Mouse (Mus musculus) lung, embryonic 16.5 days (tissue): Measurements from ENCODE around the gene Cd247. TPM values are rescaled to one million over a fixed set of nuclear protein-coding genes. Genes with fewer than 3 reads are reported as not detected.
A peak's percentile ranks its signal among the peaks of the same experiment; 100 is the strongest.
"Not testable (repeated sequence)": the region's sequence is repeated elsewhere in the genome, so short reads cannot be mapped to it uniquely, and the experiment has no call there.

ENCODE experiments used
- ATAC-seq: fragments of 200-750 bp; cut with Nextera tagmentation; 2 replicates; pipeline ENCODE4 v1.8.0; 2017; ENCODE audit warnings: low read depth, mild to moderate bottlenecking, moderate library complexity
- H3K27ac ChIP-seq: fragments of 300-500 bp; sonication (generic); 2 replicates; pipeline ENCODE4 v1.5.1; 2014; ENCODE audit warnings: mild to moderate bottlenecking, control low read depth, low read length
- H3K27me3 ChIP-seq: fragments of 300-500 bp; sonication (generic); 2 replicates; pipeline ENCODE4 v1.6.1; 2014; ENCODE audit warnings: low read depth, low read length, mixed read lengths; ENCODE audit not compliant: control insufficient read depth, insufficient read depth
- H3K36me3 ChIP-seq: fragments of 300-500 bp; sonication (generic); 2 replicates; pipeline ENCODE4 v1.6.1; 2014; ENCODE audit warnings: low read length; ENCODE audit not compliant: control insufficient read depth, insufficient read depth
- H3K4me1 ChIP-seq: fragments of 300-500 bp; sonication (generic); replicated peaks from 2 replicates; pipeline ENCODE4 v1.6.1; 2014; ENCODE audit warnings: low read length, mixed read lengths; ENCODE audit not compliant: control insufficient read depth, insufficient read depth
- H3K4me2 ChIP-seq: fragments of 300-500 bp; sonication (generic); 2 replicates; pipeline ENCODE4 v1.6.1; 2014; ENCODE audit warnings: low read depth, low read length, control low read depth
- H3K4me3 ChIP-seq: fragments of 300-500 bp; sonication (generic); 2 replicates; pipeline ENCODE4 v1.5.1; 2014; ENCODE audit warnings: mild to moderate bottlenecking, low read length, control low read depth
- H3K9ac ChIP-seq: fragments of 300-500 bp; sonication (generic); 2 replicates; pipeline ENCODE4 v1.6.1; 2014; ENCODE audit warnings: low read length, control low read depth
- H3K9me3 ChIP-seq: fragments of 300-500 bp; sonication (generic); 2 replicates; pipeline ENCODE4 v1.6.1; 2016; ENCODE audit warnings: low read length; ENCODE audit not compliant: control insufficient read depth
- WGBS: fragments of 180-500 bp; shearing (Covaris S2); extraction: QIAGEN DNeasy Blood & Tissue Kit; methylation state at CpG from one replicate; pipeline ENCODE4 v1.1.7; 2014; 5-methylcytosine and 5-hydroxymethylcytosine counted together
- polyA plus RNA-seq: library from polyadenylated mRNA; unstranded; fragments of >200 nt; fragmentation: Nextera tagmentation; extraction: Ambion mirVana; gene quantifications from 2 replicates; pipeline ENCODE4 v1.2.1, GENCODE M21; 2015

The Cd247 gene
- polyA plus RNA-seq, 1 experiment from 2014 or later, result 2.1 TPM

DNA sequence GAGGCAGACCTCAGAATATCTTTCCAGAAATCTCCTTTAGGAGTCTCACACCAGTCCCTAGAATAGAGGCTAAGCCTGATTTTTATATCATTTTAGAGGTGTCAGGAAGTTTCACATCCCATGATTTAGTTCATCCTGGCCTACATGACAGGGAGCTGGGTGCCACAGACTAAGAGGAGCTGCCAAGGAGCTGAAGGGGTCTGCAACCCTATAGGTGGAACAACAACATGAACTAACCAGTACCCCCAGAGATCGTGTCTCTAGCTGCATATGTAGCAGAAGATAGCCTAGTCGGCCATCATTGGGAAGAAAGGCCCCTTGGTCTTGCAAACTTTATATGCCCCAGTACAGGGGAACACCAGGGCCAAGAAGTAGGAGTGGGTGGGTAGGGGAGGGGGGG is 26.0 kb upstream of the Cd247 start:
- 56% methylated on average over 2 of the region's 2 CpGs for WGBS
- Histone ChIP-seq H3K4me2 (peak overlapping the region; percentile 88; the same call in 1 of the 2 replicates), H3K4me1 (peaks cover 11% of the 10 kb centered on the region)
- H3K9ac ChIP-seq, H3K36me3 ChIP-seq, ATAC-seq, H3K27me3 ChIP-seq, H3K27ac ChIP-seq, H3K4me3 ChIP-seq, H3K9me3 ChIP-seq: not testable (repeated sequence)

DNA sequence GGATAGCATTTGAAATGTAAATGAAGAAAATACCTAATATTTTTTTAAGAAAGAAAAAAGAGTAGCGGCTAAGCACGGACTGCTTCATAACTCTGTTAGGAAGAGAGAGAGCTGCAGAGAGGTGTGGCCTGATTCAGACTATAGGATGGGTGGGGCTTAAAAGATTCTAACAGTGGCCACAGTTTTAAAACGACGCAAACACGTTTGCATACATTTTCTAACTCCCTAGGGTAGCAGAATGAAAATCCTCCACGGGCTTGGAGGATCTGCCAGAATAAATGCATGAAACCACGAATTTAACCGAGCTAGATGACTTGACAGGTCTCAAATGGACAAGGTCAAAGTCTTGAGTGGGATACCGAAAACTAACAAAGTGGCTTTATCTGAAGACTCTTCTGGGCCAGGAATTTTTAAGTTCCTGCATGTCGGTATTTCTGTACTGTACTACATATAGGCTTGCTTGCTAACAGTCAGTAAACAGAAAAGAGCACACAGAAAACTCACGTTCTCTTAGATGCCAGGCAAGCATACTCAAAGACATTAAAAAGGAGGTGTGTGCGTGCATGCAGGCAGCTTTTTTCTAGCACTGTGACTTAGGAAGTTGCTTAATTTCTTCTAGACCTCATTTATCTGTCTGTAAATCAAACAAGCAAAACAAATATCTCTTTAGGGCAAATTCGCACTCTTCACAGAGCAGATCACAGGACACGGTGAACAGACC is 25.4 kb upstream of the Cd247 start:
- no peaks in the 10 kb centered on the region for H3K9me3 ChIP-seq
- peak; percentile 53 for ATAC-seq
- H3K27ac ChIP-seq, result peak overlapping the region; percentile 59; the same call in 1 of the 2 replicates
- peak overlapping the region; percentile 88 for H3K4me2 ChIP-seq
- peak overlapping the region; percentile 41; the same call in 1 of the 2 replicates for H3K9ac ChIP-seq
- H3K27me3 ChIP-seq, result no peaks in the 10 kb centered on the region; the same call in 1 of the 2 replicates
- H3K4me1 ChIP-seq, result peaks cover 11% of the 10 kb centered on the region
- H3K36me3 ChIP-seq, result no peaks in the 10 kb centered on the region
- H3K4me3 ChIP-seq, result peak overlapping the region; percentile 90
- 17% methylated on average over 14 of the region's 14 CpGs for WGBS

DNA sequence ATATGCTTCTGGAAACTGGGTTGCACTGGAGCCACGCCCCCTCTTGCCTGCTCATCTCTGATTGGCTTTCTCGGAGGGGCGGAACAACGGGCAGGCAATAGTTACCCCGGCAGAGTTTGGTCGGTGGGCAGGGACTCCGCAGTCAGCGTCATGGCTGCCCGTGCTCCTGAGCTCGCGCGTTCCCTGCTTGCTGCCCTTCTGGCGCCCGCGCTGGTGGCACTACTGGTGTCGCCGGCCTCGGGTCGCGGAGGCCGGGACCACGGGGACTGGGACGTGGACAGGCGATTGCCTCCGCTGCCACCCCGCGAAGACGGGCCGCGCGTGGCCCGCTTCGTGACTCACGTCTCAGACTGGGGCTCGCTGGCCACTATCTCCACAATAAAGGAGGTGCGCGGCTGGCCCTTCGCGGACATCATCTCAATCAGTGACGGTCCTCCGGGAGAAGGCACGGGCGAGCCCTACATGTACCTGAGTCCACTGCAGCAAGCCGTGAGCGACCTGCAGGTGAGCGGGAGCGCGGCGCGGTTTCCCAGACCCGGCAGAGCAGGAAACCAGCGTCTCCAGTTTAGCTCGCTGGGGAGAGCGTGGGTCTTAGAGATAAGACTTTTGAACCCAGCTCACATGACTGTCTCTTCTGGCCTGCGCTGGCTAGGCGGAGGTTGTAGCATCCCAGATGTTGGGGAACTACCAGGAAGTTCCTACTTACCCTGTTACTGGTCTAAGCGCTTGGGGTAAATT is 24.7 kb upstream of the Cd247 start, which contains the start of gene Creg1:
Gene Creg1, plus strand, starts transcription at position 112 of the 738 bp plus-strand sequence.
- Histone ChIP-seq H3K27ac (peak within 1 kb of the TSS; percentile 59), H3K4me2 (peak within 1 kb of the TSS; percentile 88), H3K9me3 (no peaks in the 10 kb centered on the region), H3K9ac (peak within 1 kb of the TSS; percentile 85), H3K4me3 (peak within 1 kb of the TSS; percentile 90), H3K27me3 (no peaks in the 10 kb centered on the region; the same call in 1 of the 2 replicates), H3K4me1 (peaks cover 11% of the 10 kb centered on the region), H3K36me3 (no peaks in the 10 kb centered on the region)
- under 1% methylated on average over 57 of the region's 57 CpGs for WGBS
- ATAC-seq, result peak; percentile 98

DNA sequence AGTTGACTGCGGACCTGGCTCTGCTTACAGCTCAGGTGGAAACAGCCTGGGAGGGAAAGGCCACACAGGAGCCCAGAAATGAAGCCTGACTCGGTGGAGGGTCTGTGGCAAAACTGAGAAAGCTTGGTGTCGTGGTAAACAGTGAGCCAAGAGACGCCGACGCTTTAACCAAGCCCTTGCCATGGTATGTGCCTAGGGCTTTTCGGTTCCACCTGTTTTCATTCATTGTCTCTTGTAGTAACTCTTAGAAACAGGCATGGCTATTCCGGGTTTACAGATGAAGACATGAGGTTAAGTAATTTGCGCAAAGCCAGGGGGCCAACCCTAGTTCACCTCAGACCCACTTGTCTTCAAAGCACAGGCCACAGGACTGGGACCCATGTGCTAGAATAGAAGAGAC is 23.9 kb upstream of the Cd247 start:
- WGBS, result 54% methylated on average over 9 of the region's 9 CpGs
- Histone ChIP-seq H3K36me3 (no peaks in the 10 kb centered on the region), H3K9me3 (no peaks in the 10 kb centered on the region), H3K27ac (no peak overlapping the region), H3K4me3 (peak overlapping the region; percentile 90), H3K4me2 (peak overlapping the region; percentile 88), H3K27me3 (no peaks in the 10 kb centered on the region; the same call in 1 of the 2 replicates), H3K4me1 (peaks cover 11% of the 10 kb centered on the region), H3K9ac (peak overlapping the region; percentile 85)
- ATAC-seq, result no peak

DNA sequence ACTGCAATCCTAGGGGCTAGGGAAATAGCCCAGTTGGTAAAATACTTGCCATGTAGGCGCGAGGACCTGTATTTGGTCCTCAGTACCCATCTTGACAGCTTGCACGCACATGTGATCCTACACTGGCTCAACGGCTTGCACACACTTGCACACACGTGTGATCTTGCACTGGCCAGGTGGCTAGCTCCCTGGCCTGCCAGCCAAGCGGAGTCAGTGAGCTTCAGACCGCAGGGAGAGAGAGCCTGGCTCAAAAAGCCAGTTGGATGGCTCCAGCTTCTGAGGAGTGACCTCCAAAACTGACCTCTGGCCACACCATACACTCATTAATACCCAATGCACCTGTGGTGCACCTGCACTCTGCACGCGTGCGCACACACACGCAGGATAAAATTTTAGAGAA is 23.4 kb upstream of the Cd247 start:
- Histone ChIP-seq H3K9ac (no peak overlapping the region), H3K4me2 (no peak overlapping the region)

DNA sequence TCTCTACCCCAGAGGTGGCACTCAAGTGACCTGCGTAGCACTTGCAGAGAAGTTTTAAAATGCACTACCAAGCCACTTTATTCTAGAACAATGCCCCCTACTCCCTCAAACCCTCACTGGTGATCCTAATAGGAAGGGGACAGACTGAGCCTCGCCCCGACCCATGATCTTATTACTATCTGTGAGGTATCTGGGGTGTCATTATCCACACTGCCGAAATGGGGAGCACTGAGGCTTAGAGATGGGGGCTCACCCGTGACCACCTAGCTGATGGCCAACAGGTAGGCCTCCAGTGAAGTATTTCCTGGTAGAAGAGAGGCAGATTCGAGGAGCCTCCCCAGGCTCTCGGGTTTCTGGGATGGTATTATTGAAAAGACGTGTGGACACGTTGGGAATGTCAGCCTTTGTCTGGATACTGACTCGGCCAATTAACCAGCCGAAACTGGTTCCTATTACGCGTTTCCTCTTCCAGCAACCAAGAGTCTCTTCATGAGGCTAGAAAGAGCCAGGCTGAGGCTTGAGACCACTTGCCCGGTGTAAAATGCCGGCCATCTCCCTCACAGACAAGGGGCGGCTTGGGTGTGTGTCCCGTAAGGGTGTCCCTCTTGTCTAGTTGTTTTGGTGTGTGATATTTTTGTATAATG is 22.7 kb upstream of the Cd247 start:
- H3K27me3 ChIP-seq, result no peaks in the 10 kb centered on the region; the same call in 1 of the 2 replicates
- H3K9me3 ChIP-seq, result no peaks in the 10 kb centered on the region
- no peak overlapping the region for H3K27ac ChIP-seq
- WGBS, result 87% methylated on average over 17 of the region's 17 CpGs
- no peak overlapping the region for H3K9ac ChIP-seq
- H3K36me3 ChIP-seq, result peaks cover 4% of the 10 kb centered on the region; the same call in 1 of the 2 replicates
- peaks cover 11% of the 10 kb centered on the region for H3K4me1 ChIP-seq
- no peak for ATAC-seq
- H3K4me2 ChIP-seq, result no peak overlapping the region; the same call in 1 of the 2 replicates
- H3K4me3 ChIP-seq, result no peak overlapping the region

More for the DNA sequence above, 23.4 kb upstream of the Cd247 start:
- ATAC-seq, result no peak
- peak overlapping the region; percentile 90; the same call in 1 of the 2 replicates for H3K4me3 ChIP-seq
- WGBS, result 84% methylated on average over 11 of the region's 11 CpGs
- H3K27me3 ChIP-seq, result no peaks in the 10 kb centered on the region; the same call in 1 of the 2 replicates
- H3K9me3 ChIP-seq, result no peaks in the 10 kb centered on the region
- peaks cover 2% of the 10 kb centered on the region; the same call in 1 of the 2 replicates for H3K36me3 ChIP-seq
- no peak overlapping the region for H3K27ac ChIP-seq
- peaks cover 11% of the 10 kb centered on the region for H3K4me1 ChIP-seq

DNA sequence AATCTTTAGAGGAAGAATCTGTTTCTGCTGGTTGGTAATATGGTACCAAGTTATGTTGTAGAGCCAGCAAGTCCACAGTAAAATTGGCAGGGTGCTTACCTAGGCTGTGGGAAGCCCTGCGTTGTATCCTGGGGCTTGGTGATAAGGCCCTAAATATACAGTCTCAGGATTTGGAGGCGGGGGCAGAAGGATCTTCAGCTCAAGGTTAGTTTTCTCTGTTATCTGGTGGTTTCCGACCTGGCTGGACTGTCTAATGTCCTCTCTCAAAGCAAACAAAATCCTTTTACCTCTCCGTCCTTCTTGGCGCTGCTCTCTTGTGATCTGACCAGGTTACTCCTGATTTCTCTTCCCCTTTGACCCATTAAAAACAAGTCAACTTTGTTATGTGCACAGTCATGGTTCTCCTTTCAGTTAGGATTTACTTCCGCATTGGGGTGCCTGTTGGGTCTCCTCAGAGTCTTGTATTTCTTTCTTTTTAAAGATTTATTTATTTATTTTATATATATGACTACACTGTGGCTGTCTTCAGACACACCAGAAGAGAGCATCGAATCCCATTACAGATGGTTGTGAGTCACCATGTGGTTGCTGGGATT is 22.1 kb upstream of the Cd247 start:
- Histone ChIP-seq H3K27ac (no peak overlapping the region), H3K9me3 (no peaks in the 10 kb centered on the region), H3K9ac (no peak overlapping the region), H3K36me3 (peaks cover 4% of the 10 kb centered on the region; the same call in 1 of the 2 replicates), H3K4me1 (peaks cover 14% of the 10 kb centered on the region), H3K27me3 (no peaks in the 10 kb centered on the region; the same call in 1 of the 2 replicates), H3K4me3 (no peak overlapping the region), H3K4me2 (no peak overlapping the region)
- ATAC-seq, result no peak
- 70% methylated on average over 7 of the region's 7 CpGs for WGBS

DNA sequence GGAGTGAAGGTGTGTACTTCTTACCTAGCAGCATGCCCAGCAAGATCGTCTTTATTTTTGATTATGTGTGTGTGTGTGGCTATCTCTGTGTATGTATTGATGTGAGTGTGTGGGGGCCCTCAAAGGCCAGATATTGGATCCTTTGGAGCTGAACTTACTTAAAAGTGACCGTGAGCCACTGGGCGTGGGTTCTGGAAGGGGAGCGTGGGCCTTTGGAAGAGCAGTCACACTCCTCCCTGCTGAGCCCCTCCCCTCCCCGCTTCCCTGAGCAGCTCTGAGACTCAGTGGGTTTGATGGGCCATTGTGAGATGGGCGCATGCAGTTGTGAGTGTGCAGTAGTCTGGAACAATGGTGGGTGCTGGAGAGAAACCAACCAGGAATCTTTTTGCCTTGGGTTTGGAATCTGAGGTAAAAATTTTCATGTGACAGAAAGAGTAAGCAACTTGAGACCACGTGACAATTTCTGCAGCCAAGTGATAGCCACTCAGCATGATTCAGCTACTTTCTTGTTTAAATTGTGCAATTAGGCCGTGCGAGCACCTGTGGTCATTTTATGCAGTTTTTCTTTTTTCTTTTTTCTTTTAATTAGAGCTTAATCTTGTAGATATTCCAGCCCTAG is 19.5 kb upstream of the Cd247 start:
- H3K9ac ChIP-seq, result no peak overlapping the region
- WGBS, result 70% methylated on average over 9 of the region's 9 CpGs
- no peaks in the 10 kb centered on the region; the same call in 1 of the 2 replicates for H3K27me3 ChIP-seq
- no peak for ATAC-seq
- no peak overlapping the region for H3K27ac ChIP-seq
- no peak overlapping the region for H3K4me3 ChIP-seq
- H3K36me3 ChIP-seq, result peaks cover 4% of the 10 kb centered on the region; the same call in 1 of the 2 replicates
- no peak overlapping the region for H3K4me2 ChIP-seq
- no peaks in the 10 kb centered on the region for H3K9me3 ChIP-seq
- H3K4me1 ChIP-seq, result peaks cover 14% of the 10 kb centered on the region
